Mouse (Mus musculus) stomach, postnatal 0 days (tissue): Measurements from ENCODE around the gene Elf2.

Experiments used
- CTCF ChIP-seq: IDR thresholded peaks from 2 replicates; pipeline ENCODE4 v1.5.1; 2016; ENCODE audit warnings: antibody characterized with exemption, low read depth, mild to moderate bottlenecking, moderate library complexity
- EP300 ChIP-seq: optimal IDR thresholded peaks from 2 replicates; pipeline ENCODE3; 2016; ENCODE audit warnings: antibody characterized with exemption

GRCm38 (mm10) chr3:51306621-51307020 lies 33.8 kb downstream of the Elf2 start:
- TF ChIP-seq EP300: no peak
- TF ChIP-seq CTCF: no peak
